Mouse (Mus musculus) liver, adult 2 months (tissue): ENCODE data around the gene Dpp6.

ENCODE experiments used
- CTCF ChIP-seq: fragments of 200-500 bp; IDR thresholded peaks from 2 replicates; pipeline ENCODE4 v1.5.1; 2011; ENCODE audit warnings: low read depth, low read length, control low read depth
- POLR2A ChIP-seq: fragments of 200-500 bp; IDR thresholded peaks from 2 replicates; pipeline ENCODE4 v1.6.1; 2011; ENCODE audit warnings: low read length, control low read depth; ENCODE audit not compliant: insufficient read depth; ENCODE audit errors: extremely low read depth

DNA sequence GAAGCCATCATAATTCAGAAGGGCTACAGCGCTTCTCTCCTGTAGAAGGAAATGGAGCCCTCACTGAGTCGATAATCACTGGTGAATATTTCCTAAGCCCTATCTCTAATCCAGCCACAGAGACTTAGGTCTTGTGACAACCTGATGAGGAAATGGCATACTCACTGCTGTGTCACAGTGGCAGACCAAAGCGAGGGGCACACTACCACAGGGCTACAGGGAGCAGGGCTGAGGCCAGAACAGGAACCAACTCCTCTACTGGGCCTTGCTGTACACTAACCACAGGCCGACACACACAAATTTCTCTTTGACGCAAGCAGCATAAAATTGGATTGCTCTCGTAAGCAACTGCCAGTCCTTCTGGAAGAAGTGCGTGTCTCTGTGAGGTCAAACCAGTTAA, 389.2 kb downstream of the Dpp6 start:
- TF ChIP-seq CTCF (no peak), POLR2A (no peak)
